Mouse (Mus musculus) cerebellum, adult 18-20 months (tissue): ENCODE data around the gene Foxr1.
"Not testable (repeated sequence)": the region's sequence is repeated elsewhere in the genome, so short reads cannot be mapped to it uniquely, and the experiment has no call there.

Source experiments
- DNase-seq, 2 experiments: peaks; one replicate each; pipeline ENCODE4 v3.0.0; 2021

The Foxr1 gene

GRCm38 (mm10) chr9:44411601-44412130 is 29.3 kb downstream of the Foxr1 start:
- DNase-seq: no peak

DNA sequence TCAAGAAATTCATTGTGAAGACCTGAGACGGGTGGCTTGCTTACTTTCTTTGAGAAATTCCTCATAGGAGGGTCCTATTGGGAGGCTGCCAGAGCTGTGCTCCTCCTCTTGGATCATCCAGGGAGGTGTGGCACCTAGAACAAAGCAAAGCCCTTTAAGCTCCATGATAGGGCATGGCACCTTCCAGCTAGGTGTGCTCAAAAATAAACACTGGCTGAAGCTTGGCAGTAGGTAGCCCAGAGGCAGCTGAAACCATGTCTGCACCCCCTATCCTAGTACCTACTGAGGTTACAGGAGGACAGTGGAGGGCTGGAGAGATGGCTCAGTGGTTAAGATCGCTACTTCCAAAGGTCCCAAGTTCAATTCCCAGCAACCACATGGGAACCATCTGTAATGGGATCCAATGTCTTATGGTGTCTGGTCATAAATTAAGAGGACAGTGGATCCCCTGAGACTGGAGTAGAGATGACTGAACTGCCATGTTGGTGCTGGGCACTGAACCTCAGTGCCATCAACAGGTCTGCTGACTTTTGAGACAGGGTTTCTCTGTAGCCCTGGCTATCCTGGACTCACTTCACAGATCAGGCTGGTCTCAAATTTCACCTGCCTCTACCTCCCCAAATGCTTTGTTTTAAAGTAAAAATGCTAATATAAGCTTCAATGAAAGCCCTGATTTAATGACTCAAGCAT is 30.1 kb downstream of the Foxr1 start:
- no peak for DNase-seq

- DNase-seq: not testable (repeated sequence)
These were observed 32.2 kb downstream of the Foxr1 start for GRCm38 (mm10) chr9:44408693-44409092.

DNA sequence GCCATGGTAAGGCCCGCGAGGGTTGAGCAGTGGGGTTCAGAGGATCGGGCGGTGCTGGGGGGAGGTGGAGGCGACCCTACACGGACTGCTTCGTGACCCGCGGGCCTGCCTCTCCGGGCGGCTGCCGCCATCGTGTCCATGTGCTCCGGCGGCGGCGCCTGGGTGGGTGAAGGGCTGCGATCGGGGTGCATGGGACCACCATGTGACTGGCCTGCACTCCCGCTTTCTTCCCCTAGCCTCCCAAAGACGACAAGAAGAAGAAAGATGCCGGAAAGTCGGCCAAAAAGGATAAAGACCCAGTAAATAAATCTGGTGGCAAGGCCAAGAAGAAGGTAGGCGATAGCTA is 33.2 kb downstream of the Foxr1 start:
- DNase-seq: no peak

DNA sequence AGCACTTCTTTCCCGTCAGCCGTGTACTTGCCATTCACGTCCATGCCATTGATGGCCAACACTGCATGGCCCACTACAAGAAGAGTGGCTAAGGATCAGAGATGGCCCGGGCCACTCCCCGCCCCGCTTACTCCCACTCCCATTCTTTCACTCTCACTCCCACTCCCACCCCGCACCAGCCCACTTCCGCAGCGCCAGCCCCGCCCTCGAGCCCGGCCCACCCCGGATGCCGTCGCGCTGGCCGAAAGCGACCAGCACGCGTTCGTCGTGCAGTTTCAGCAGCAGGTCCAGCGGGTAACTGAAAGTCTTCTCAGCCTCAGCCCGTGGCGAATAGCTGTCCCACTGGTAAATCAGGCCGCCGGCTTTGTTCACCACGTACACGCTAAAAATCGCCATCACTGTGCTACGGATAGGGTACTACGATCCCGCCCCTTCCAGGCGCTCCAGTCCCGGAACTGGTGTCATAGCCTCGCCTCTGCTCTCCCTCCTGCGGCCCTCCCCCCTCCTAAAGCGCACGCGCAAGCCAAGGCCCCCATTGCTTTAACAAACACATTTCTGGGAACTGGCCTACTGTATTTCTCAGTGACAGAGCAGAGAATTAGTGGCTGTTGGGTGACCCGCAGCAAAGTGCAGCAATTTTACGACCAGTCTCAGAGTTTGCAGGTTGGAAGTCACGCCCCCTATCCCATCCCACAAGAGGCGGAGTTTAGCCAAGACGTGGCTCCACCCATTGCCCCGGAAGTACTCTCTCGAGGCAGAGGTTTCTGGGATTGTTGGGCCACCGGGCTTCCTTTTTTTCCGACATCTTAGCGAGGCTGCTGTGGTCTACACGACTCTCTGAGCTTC is 33.8 kb downstream of the Foxr1 start, which contains the start of the genes Rps25 and Trappc4:
Gene Rps25, plus strand, starts transcription at position 234 of the 846 bp plus-strand sequence.
Gene Trappc4, minus strand, starts transcription at position 695 of the 846 bp plus-strand sequence.
- DNase-seq: peak; percentile 93

GRCm38 (mm10) chr9:44405011-44405410 is 35.9 kb downstream of the Foxr1 start:
- DNase-seq: no peak

GRCm38 (mm10) chr9:44401081-44401480 is 39.9 kb downstream of the Foxr1 start:
- DNase-seq: no peak

GRCm38 (mm10) chr9:44399795-44400114 is 41.2 kb downstream of the Foxr1 start:
- no peak for DNase-seq

DNA sequence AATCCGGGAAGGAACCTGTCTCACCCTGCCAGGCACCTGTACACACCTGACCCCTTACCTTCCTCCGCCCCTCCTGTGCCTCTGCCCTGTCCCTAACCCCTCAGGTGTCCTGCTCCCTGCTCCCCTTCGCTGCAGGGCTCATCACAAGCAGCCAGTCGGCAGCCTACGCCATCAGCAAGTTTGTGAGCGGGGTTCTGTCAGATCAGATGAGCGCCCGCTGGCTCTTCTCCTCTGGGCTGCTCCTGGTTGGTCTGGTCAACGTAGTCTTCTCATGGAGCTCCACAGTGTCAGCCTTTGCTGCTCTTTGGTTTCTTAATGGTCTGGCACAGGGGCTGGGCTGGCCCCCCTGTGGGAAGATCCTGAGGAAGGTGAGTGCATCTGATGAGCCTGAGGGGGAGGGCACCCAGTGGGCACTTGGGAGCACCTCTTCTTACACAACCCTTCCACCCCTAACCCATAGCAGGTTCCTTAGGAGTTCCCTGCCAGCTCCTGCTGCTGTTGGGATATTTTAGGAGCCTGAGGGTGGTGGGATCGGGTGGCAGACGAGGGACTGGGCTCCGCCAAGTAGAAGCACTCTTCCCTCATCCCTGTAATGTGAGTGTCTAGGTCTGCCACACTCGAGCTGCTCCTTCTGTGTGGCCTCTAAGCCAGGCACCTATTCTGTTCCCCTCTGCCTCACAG is 41.7 kb downstream of the Foxr1 start:
- DNase-seq: no peak

- DNase-seq: no peak
These were observed 42.4 kb downstream of the Foxr1 start for GRCm38 (mm10) chr9:44398551-44398950.

DNA sequence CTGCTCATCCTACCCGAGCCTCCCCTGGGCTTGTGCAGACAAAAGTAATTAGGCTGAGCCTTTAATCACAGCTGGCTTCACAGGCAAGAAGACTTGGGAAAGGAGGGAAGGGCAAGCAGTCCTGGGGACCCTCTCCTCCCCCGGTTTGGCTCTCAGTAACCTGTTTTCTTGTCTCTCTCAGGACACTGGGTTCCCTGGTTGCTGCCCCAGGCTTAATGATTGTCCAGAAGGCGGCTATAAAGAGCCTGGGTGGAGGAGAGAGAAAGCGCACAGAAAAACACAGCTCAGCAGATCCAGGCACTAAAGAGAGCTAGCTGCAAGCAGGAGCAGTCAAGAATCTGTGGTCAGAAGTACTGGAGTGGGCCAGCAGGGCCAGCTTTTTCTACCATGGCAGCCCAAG is 42.8 kb downstream of the Foxr1 start:
- no peak for DNase-seq

DNA sequence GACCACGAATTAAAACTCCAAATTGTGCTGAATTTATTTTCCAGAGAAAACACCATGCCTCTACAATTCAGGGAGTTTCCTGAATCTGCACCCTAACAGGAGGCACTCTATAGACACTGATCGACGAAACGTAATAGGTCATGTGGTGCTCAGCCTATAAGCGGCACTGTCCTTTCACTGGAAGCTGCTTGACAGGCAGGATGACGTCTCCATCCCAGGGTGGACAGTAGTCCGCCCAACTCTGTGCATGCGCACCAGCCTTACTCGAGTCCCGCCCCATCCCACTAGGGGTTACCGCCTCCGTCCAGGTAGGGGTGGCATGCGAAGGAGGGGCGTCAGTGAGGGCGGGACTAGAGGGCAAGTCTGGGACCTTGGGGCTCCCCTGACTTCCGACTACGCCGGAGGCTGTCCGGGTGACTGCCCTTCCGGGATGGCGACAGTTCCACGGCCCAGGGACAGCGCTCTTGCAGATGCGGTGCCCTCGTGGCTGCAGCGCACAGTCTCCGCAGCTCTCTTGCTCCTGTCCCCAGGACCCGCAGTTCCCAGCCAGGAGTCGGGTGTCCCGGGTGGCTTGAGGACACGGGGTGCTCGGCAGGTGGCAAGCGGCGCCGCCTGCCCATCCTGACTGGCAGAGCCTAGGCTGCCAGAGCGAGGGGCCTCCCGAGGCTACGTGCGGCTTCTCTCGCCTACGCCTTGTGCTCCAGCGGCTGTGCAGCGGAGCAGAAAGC is 44.1 kb downstream of the Foxr1 start, which contains the start of gene Slc37a4:
Gene Slc37a4, plus strand, starts transcription at position 169 of the 728 bp plus-strand sequence.
- peak; percentile 94 to 100 for DNase-seq

GRCm38 (mm10) chr9:44391466-44391865 is 49.5 kb downstream of the Foxr1 start:
- peak; percentile 75 to 79 for DNase-seq

DNA sequence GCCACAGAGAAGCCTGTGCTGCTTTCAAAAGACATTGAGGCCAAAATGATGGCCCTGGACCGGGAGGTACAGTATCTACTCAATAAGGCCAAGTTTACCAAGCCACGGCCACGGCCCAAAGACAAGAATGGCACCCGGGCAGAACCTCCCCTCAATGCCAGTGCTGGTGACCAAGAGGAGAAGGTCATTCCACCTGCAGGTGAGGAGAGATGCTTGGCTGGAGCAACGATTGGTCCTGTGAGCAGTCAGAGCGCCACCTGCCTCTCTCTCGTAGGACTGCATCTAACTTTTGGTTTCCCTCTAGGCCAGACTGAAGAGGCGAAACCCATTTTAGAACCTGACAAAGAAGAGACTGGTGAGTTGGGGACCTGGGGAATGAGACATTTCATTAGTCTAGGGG is 51.7 kb downstream of the Foxr1 start:
- DNase-seq: peak; percentile 72 to 75

- no peak for DNase-seq
These were observed 53.7 kb downstream of the Foxr1 start for GRCm38 (mm10) chr9:44387221-44387620.

GRCm38 (mm10) chr9:44384596-44384995 is 56.3 kb downstream of the Foxr1 start:
- DNase-seq: no peak
